Mouse (Mus musculus) G1E (cell line): ENCODE measurements around the gene 2010111I01Rik. TPM values are rescaled to one million over a fixed set of nuclear protein-coding genes. Genes with fewer than 3 reads are reported as not detected.

Experiments
- ATAC-seq: 2 replicates; pipeline ENCODE4 v1.8.0; 2016; ENCODE audit warnings: mild to moderate bottlenecking; ENCODE audit not compliant: insufficient number of reproducible peaks, poor library complexity, low FRiP score, severe bottlenecking; ENCODE audit errors: extremely low read depth
- DNase-seq: peaks from one replicate; pipeline ENCODE4 v3.0.0; 2012; ENCODE audit warnings: low spot score
- H3K27me3 ChIP-seq: 2 replicates; pipeline ENCODE4 v1.6.1; 2012; ENCODE audit warnings: mild to moderate bottlenecking, low read length, inconsistent platforms; ENCODE audit not compliant: insufficient read depth
- H3K36me3 ChIP-seq: replicated peaks from 2 replicates; pipeline ENCODE3; 2012; ENCODE audit warnings: mild to moderate bottlenecking, inconsistent platforms
- H3K4me1 ChIP-seq: 2 replicates; pipeline ENCODE4 v1.6.1; 2012; ENCODE audit warnings: low read depth, low read length, inconsistent platforms, mixed read lengths; ENCODE audit not compliant: insufficient read depth
- H3K4me3 ChIP-seq: 2 replicates; pipeline ENCODE4 v1.5.1; 2012; ENCODE audit warnings: low read depth, mild to moderate bottlenecking, inconsistent platforms, low read length, moderate library complexity, mixed read lengths
- H3K9me3 ChIP-seq: replicated peaks from 2 replicates; pipeline ENCODE4 v1.6.1; 2012; ENCODE audit warnings: inconsistent platforms
- CTCF ChIP-seq: IDR thresholded peaks from 2 replicates; pipeline ENCODE4 v1.5.1; 2012; ENCODE audit warnings: low read depth, low read length, inconsistent platforms, mixed read lengths
- GATA1 ChIP-seq: IDR thresholded peaks from 2 replicates; pipeline ENCODE4 v1.6.1; 2012; ENCODE audit warnings: borderline replicate concordance, low read length, inconsistent platforms, mixed read lengths
- GATA2 ChIP-seq: IDR thresholded peaks from 2 replicates; pipeline ENCODE4 v1.6.1; 2012; ENCODE audit warnings: low read depth, low read length, inconsistent platforms, borderline replicate concordance
- POLR2AphosphoS5 ChIP-seq: IDR thresholded peaks from 2 replicates; pipeline ENCODE4 v1.6.1; 2012; ENCODE audit warnings: low read depth, low read length, inconsistent platforms; ENCODE audit not compliant: insufficient replicate concordance
- TAL1 ChIP-seq: conservative IDR thresholded peaks from 2 replicates; pipeline ENCODE4 v1.6.1; 2012; ENCODE audit warnings: low read depth, low read length, inconsistent platforms, mixed read lengths
- polyA plus RNA-seq: library from polyadenylated mRNA; stranded (reverse); fragments of >175 nt; gene quantifications from 2 replicates; pipeline ENCODE4 v1.2.3, GENCODE M21; 2012
- total RNA-seq, 2 experiments: library from RNA; stranded (forward) in 1 of 2; stranded (reverse) in 1 of 2; fragments of 200-1000 nt in 1 of 2; fragments of >200 nt in 1 of 2; fragmentation: Nextera tagmentation in 1 of 2; gene quantifications; 2 replicates each; pipeline ENCODE4 v1.2.3; 2014 to 2017

2010111I01Rik gene
- total and polyA plus RNA-seq, 3 experiments, result 14.7 to 57.2 (median 22.2) TPM

GRCm38 (mm10) chr13:62940721-62941120 is 24.0 kb upstream of the 2010111I01Rik start:
- no peak for ATAC-seq
- no peak for TF ChIP-seq GATA1
- TF ChIP-seq CTCF, result no peak
- no peak for TF ChIP-seq POLR2AphosphoS5
- no peak for TF ChIP-seq TAL1
- TF ChIP-seq GATA2, result no peak
- Histone ChIP-seq H3K4me1 (no peaks in the 10 kb centered on the region), H3K36me3 (no peaks in the 10 kb centered on the region), H3K9me3 (no peaks in the 10 kb centered on the region), H3K4me3 (no peak overlapping the region), H3K27me3 (peaks cover 6% of the 10 kb centered on the region)
- DNase-seq, result no peak

DNA sequence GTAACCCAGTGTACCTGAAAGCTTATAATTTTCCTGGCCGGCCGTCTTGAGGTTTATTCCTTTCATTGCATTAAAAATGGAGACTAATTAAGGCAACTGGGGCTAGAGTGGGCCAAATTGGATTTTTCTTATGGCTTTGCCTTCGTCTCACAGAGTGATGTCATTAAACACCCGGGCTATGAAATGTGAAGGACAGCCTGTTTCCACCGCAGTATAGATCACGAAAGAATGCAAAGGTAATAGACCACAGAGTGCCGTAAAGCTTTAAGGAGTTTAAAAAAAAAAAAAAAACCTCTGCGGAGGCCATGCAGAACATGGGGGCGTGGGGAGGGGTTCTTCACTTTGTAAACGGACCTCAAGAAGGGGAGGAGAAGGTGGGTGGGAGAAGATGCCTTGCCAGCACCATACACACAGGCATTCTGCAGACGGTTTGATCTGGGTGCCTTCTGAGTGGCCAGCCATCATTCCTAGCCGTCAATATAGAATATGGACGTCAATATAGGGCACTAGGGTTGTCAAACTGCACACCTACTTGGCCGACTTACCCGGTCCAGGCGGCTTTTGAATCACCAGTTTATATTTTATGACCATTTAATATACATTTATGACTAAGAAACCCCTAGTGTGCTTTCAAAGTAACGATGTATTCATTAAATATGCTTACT is 23.2 kb upstream of the 2010111I01Rik start:
- no peak for TF ChIP-seq TAL1
- no peak for TF ChIP-seq CTCF
- no peak for TF ChIP-seq GATA1
- no peak for TF ChIP-seq POLR2AphosphoS5
- TF ChIP-seq GATA2, result no peak
- no peak for ATAC-seq
- Histone ChIP-seq H3K9me3 (no peaks in the 10 kb centered on the region), H3K36me3 (no peaks in the 10 kb centered on the region), H3K27me3 (peaks cover 6% of the 10 kb centered on the region), H3K4me3 (no peak overlapping the region), H3K4me1 (no peaks in the 10 kb centered on the region)
- no peak for DNase-seq

GRCm38 (mm10) chr13:62943274-62943830 is 21.3 kb upstream of the 2010111I01Rik start:
- DNase-seq, result no peak

GRCm38 (mm10) chr13:62944109-62944508 is 20.6 kb upstream of the 2010111I01Rik start:
- H3K4me3 ChIP-seq, result no peak overlapping the region
- H3K4me1 ChIP-seq, result no peaks in the 10 kb centered on the region
- no peak for TF ChIP-seq GATA1
- ATAC-seq (no peak), DNase-seq (no peak)
- H3K27me3 ChIP-seq, result no peaks in the 10 kb centered on the region
- H3K36me3 ChIP-seq, result no peaks in the 10 kb centered on the region
- no peaks in the 10 kb centered on the region for H3K9me3 ChIP-seq

More at GRCm38 (mm10) chr13:62943274-62943830, 21.3 kb upstream of the 2010111I01Rik start:
- Histone ChIP-seq H3K4me1 (no peaks in the 10 kb centered on the region), H3K36me3 (no peaks in the 10 kb centered on the region), H3K9me3 (no peaks in the 10 kb centered on the region), H3K4me3 (no peak overlapping the region), H3K27me3 (peaks cover under 1% of the 10 kb centered on the region; the same call in 1 of the 2 replicates)
- TF ChIP-seq POLR2AphosphoS5 (no peak), TAL1 (no peak), GATA1 (no peak), GATA2 (no peak), CTCF (no peak)
- ATAC-seq, result no peak

DNA sequence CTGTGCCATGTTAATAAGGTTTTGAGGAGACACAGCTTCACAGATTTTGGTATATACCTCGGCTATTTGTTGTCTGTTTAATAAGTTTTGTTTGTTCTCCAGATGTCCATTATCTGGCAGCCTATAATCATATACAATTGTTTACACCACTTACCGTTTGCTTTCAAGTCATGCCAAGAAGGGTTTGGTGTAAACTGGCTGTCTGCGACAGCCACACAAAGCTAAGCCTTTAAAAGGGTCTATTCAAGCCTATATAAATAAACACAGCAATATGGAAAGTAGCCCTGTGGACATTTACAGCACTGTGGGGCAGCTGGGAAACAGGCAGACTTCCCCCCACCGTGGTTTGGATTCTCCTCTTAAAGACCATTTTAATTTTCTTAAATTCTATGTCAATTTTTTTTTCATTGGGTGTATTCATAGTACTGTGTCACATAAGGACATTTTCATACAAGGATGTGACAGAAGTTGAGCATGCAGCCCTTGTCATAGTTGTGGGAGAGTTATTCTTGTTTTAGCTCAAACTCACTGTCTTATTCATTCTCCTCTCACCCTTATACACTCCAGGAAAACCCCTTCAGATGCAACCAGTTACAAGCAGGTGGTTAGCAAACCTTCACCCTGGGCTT is 15.0 kb upstream of the 2010111I01Rik start:
- no peak overlapping the region for H3K4me3 ChIP-seq
- no peaks in the 10 kb centered on the region for H3K4me1 ChIP-seq
- H3K9me3 ChIP-seq, result no peaks in the 10 kb centered on the region
- TF ChIP-seq CTCF (no peak), GATA1 (no peak), POLR2AphosphoS5 (no peak), GATA2 (no peak), TAL1 (no peak)
- no peak for DNase-seq
- no peaks in the 10 kb centered on the region for H3K27me3 ChIP-seq
- no peaks in the 10 kb centered on the region for H3K36me3 ChIP-seq
- no peak for ATAC-seq

- ATAC-seq, result no peak
- TF ChIP-seq TAL1 (no peak), GATA1 (no peak), POLR2AphosphoS5 (no peak), CTCF (no peak), GATA2 (no peak)
- H3K36me3 ChIP-seq, result no peaks in the 10 kb centered on the region
- DNase-seq, result no peak
- no peaks in the 10 kb centered on the region for H3K4me1 ChIP-seq
- H3K4me3 ChIP-seq, result no peak overlapping the region
- 0 out of 2 replicates have a peak, but pooled peaks cover under 1% of the 10 kb centered on the region for H3K27me3 ChIP-seq
- H3K9me3 ChIP-seq, result no peaks in the 10 kb centered on the region
Observed at GRCm38 (mm10) chr13:62951606-62952005, 13.1 kb upstream of the 2010111I01Rik start.
